Mouse (Mus musculus) liver, adult 2 months (tissue): ENCODE data around the gene Gpr15.

Experiments
- CTCF ChIP-seq: fragments of 200-500 bp; IDR thresholded peaks from 2 replicates; pipeline ENCODE4 v1.5.1; 2011; ENCODE audit warnings: low read depth, low read length, control low read depth
- POLR2A ChIP-seq: fragments of 200-500 bp; IDR thresholded peaks from 2 replicates; pipeline ENCODE4 v1.6.1; 2011; ENCODE audit warnings: low read length, control low read depth; ENCODE audit not compliant: insufficient read depth; ENCODE audit errors: extremely low read depth

DNA sequence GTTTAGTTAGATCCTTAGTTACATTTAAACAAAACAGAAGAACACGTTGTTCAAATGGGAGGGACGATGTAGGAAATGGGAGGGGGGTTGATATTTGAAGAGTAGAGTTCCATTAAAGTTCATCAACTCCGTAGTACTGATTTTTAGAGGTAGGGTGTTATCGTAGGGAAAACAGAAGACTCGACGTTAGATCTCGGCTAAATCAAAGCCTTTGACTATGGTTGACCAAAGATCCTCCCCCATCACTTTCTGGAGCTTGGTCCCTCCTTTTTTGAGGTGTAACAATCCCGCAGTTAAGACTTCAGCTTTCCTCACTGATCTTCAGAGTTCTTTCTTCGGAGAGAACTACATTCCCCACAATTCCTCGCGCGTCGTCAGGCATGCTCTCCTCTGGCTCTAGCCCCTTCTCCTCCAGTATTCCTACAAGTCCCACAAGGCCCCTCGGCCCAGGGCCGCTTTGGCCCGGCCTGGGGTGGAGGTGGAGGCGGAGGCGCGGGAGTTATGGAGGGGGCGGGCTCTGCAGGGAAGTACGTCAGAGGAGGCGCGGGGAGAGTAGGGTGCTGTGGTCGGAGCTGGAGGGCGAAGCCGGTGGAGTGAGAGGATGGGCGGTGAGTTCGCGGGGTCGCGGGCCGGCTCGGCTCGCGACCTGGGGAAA is 8.7 kb upstream of the Gpr15 start, which contains the start of gene Cldnd1:
- TF ChIP-seq POLR2A (peak; percentile 54), CTCF (no peak)
